Mouse (Mus musculus) left cerebral cortex, postnatal 14 days (tissue): ENCODE measurements around the gene Zfp91. TPM values are rescaled to one million over a fixed set of nuclear protein-coding genes. Genes with fewer than 3 reads are reported as not detected.
A peak's percentile ranks its signal among the peaks of the same experiment; 100 is the strongest.

ENCODE experiments used
- DNase-seq, 2 experiments: peaks; one replicate each; pipeline ENCODE4 v3.0.0; 2021 to 2022; ENCODE audit warnings: low spot score in 2 of 2, mixed read lengths in 1 of 2
- intact Hi-C: fragments of 180-260 bp; cut with DNase I; formaldehyde crosslinking; loops from one replicate; pipeline ENCODE4 v1.15.1; 2025
- long read RNA-seq, 2 experiments: library from polyadenylated mRNA; stranded (forward); transcript quantifications; one replicate each; pipeline ENCODE4 v2.0.0; 2021
- total RNA-seq, 2 experiments: library from RNA; stranded (reverse); gene quantifications; 2 replicates each; pipeline ENCODE4 v1.2.3; 2021

Gene Zfp91
- 10 to 100 TPM; 81.8 to 86.6 TPM for total RNA-seq
- long read RNA-seq, experiment 1, full-length matches to known transcripts = 10 of 15 reads
- long read RNA-seq, experiment 1, partial matches to known transcripts = 0 of 15 reads
- long read RNA-seq, experiment 1, other reads (novel, unspliced or antisense) = 5 of 15 reads
- long read RNA-seq, experiment 2, full-length matches to known transcripts = 1 of 9 reads
- long read RNA-seq, experiment 2, partial matches to known transcripts = 1 of 9 reads
- long read RNA-seq, experiment 2, other reads (novel, unspliced or antisense) = 7 of 9 reads

DNA sequence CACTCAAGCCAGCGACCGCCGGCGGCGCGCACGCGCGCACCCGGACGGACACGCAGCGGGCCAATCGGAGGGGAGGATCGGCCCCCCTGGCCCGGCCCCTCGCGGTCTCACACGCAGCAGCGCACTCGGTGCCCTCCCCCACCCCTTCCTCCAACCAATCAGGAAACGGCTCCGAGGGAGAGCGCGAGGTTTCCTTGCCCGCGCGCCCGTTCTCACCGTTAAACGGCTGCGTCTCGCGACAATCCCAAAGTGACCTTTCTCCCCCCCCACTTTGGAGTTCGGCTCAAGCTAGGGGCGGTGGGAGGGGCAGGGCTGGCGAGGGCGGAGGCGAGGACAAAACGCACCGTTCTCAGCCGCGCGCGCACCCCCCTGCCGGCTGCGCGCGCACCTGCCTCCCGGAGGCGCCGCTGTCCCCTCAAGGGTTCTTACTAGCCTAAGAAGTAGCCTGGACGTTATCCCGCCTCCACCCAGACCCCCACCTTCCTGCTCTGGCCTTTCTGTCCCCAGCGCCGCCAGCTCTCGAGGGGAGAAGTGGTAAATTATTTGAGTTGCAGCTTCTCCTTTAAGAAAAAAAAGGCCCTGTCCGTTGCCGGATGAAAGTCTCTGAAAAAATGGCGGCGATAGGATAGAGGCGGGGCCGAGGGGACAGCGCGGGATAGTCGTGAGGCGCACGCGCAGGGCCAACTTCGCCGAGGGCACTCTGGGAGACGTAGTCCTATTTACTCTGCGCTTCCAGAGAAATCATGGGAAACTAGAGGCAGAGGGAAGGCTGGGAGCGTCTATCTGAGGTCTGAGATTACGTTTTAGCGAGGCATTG is at the start of gene Zfp91, which contains the start of gene Lpxn:
Gene Zfp91 (minus strand): TSS at position 616 of the 817 bp plus-strand sequence.
Gene Lpxn (plus strand): TSS at position 683 of the 817 bp plus-strand sequence.
- DNase-seq = peak; percentile 98 to 99
- intact Hi-C loops = loop anchor here (2.0 to 10.0 kb wide), 4 partner anchors 73 to 781 kb away; no protein-coding TSS in a partner anchor

GRCm38 (mm10) chr19:12838507-12838906 is 42.6 kb upstream of the Zfp91 start:
- intact Hi-C loops = no loop called here
- DNase-seq = peak in 1 of 2 experiments; percentile 47

GRCm38 (mm10) chr19:12833625-12834024 is 37.7 kb upstream of the Zfp91 start:
- DNase-seq = peak in 1 of 2 experiments; percentile 60
- intact Hi-C loops = no loop called here

DNA sequence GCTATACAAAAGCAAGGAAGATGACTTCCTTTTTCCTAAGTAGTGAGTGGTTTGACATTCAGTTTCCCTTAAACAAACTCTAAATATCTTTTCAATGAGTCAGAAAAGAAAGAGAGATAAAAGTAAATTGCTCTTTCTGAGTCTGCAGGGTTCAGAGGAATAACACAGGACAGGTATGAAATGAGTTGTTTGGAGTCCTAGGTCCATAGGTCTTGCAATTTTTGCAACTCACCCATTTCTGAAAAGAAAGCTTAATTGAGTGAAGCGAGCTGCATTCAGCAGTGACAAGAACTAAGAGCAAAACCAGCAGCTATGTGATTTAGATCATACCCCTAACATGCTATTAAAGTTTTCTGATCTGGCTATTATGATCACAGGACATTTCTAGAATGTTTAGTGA is 35.6 kb upstream of the Zfp91 start:
- intact Hi-C loops = no loop called here
- DNase-seq = no peak

DNA sequence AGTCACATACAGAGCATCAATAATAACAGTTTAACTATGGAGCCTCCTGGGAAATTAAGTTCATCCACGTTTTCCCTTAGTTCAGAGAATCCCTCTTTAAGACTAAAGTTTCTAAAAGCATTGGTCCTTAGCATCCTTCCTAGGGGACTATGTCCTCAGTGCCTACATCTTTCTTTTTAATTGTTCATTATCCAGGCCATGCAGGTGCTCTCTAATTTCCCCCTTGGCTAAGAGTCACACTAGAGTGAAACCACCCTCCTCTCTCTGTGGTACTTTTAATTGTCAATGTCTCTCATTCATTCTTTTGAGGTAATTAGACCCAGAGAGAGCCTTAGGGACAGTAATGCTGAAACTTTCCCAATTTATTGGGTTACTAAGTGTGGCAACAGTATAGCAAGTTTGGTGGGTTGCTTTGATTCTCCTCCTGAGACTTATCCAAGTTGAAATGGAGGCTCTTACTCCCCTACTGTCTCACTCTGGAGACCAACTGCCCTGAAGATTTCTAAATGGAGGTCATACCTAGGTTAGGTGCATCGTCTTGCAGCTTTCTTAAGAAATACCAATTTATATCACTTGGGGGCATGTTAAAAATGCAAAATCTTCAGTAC is 35.0 kb upstream of the Zfp91 start:
- intact Hi-C loops = no loop called here

DNA sequence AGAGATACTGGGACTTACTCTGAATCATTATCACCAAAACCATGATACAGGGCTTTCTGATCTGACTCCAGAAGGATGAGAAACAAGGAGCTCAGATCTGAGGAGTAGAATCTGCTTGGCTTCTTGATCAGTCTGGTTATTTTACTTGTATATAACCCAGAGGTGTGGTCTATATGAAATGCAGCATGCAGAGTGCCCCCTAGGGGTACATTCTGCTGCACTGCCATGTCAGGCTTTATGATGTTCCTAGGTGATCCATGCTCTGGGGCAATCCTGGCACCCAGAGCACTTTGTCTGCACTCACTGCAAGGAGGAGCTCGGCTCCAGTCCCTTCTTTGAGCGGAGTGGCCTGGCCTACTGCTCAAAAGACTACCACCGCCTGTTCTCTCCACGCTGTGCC is 28.6 kb upstream of the Zfp91 start:
- DNase-seq = no peak

More for the DNA sequence above, 35.0 kb upstream of the Zfp91 start:
- no peak for DNase-seq

DNA sequence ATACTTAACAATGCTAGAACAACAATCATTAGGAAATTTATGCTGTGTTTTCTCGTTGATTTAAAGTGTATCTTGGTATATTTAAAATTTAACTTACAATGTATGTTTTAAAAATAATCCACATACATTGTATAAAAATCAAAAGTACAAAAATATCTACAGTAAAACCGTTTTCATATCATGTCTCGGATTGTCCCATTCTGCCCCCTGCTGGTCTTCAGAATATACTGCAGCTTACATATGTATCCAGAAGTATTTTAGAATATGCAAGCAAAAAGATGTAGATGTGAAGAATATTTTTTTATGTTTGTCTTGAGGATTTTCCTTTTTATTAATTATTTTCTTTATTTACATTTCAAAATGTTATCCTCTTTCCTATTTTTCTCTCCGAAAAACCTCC is 24.5 kb upstream of the Zfp91 start:
- intact Hi-C loops = loop anchor here (5.0 kb wide), 1 partner anchor 303 kb away; no protein-coding TSS in a partner anchor
- peak; percentile 42 to 45 for DNase-seq

More for the DNA sequence above, 28.6 kb upstream of the Zfp91 start:
- intact Hi-C loops = loop anchor here (5.0 kb wide), 1 partner anchor 307 kb away; no protein-coding TSS in a partner anchor

DNA sequence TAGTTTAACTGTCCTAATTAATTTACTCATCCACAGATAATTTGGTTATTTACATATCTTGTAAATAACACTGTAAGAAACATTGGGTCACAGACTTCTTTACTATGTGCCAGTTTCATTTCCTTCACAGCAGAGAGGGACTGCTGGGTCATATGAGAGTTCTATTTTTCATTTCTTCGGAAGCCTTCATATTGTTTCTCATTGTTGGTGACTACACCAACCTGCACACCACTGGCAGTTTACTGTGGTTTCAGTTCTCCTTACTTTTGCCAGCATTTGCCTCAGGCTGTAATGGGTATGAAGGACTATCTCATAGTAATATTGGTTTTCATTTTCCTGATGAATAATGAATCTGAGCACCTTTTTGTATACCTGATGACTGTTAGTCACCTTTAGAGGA is 22.6 kb upstream of the Zfp91 start:
- DNase-seq = no peak
- intact Hi-C loops = no loop called here

GRCm38 (mm10) chr19:12813883-12814282 is 18.0 kb upstream of the Zfp91 start:
- DNase-seq = no peak

GRCm38 (mm10) chr19:12812644-12813364 is 16.9 kb upstream of the Zfp91 start:
- intact Hi-C loops = no loop called here
- DNase-seq = no peak

More at GRCm38 (mm10) chr19:12813883-12814282, 18.0 kb upstream of the Zfp91 start:
- intact Hi-C loops = no loop called here

- DNase-seq = no peak
- intact Hi-C loops = no loop called here
These were observed 10.3 kb upstream of the Zfp91 start for GRCm38 (mm10) chr19:12806214-12806613.

DNA sequence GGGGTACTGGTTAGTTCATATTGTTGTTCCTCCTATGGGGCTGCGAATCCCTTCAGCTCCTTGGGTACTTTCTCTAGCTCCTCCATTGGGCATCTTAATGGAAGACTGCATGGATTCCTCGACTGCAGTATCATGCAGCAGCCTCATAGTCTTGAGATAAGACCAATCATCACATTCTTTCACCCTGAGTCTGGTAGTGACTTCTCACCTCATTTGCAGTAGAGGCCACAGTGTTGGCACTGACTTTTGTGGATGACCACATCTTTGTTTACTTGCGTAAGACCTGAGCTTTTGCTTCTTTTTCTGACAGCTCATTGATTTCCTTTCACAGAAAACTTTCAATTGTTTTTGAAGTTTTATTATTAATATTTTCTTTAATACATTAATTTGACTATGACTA is 9.8 kb upstream of the Zfp91 start:
- intact Hi-C loops = no loop called here
- DNase-seq = no peak

DNA sequence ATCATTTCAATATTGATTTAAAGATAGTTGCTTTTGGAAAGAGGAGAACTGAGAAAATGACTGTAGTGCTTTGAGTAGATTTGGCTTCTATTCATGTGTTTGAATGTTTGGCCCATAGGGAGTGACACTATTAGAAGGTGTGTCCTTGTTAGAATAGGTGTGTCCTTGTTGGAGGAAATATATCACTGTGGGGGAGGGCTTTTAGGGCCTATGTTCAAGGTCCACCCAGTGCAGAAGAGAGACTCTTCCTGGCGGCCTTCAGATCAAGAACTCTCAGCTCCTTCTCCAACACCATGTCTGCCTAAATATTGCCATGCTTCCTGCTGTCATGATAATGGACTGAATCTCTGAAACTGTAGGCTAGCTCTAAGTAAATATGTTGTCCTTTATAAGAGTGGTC is 8.3 kb upstream of the Zfp91 start:
- intact Hi-C loops = no loop called here
- DNase-seq = no peak

- intact Hi-C loops = no loop called here
- peak; percentile 36 to 63 for DNase-seq
These were observed 6.9 kb upstream of the Zfp91 start for GRCm38 (mm10) chr19:12802830-12803229.

DNA sequence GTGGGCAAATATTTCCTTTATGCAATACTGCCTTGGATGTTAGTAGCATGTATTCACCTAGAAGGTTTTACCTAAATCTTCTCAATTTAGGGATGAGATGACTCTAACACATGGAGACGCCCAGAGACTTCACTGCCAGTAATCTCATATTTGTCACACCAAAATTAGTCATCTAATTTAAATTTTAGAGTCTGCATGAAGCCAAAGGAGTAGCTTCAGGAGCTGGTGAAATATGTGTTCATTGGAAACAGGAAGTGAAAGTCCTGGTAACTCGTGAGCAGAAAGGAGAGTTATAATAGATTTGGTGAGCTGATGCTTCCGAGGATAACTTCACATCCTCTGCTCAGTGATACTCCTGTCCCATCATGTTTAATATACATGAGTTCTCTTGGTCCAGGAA is 5.1 kb upstream of the Zfp91 start:
- DNase-seq = no peak
- intact Hi-C loops = no loop called here

DNA sequence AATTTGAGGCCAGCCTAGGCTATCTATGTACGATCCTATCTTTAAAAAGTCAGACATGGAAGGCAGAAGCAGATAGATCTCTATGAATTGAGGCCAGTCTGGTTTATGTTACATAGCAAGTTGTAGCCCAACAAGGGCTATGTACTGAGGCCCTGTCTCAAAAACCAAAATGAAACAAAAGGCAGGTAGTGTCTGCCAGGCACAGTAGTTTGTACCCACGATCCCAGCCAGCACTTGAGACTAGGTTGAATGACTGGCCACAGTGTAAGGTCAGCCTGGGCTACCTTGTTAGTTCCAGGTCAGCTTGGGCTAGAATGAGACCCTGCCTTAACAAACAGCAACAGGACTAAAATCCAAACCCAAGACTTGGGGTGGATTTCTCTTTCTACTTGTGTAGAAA is 4.7 kb upstream of the Zfp91 start:
- intact Hi-C loops = no loop called here
- no peak for DNase-seq

DNA sequence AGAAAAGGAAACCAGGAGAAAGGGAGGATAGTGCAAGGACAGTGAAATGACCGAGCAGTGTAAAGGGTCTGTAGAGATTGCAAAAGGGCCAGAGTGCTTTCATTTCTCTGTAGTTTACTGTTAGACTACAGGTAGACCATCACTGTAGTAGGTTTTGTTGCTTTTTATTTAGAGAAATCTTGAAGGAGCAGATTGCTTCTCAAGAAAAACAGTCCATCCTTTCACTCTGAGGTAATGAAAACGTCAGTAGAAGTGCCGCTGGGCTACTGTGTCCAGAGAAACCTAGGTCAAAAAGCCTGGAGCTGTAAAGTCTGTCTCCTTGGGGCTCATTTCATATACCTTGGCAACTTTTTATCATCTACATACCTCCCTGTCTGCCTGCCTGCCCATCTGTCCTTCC is 3.2 kb upstream of the Zfp91 start:
- intact Hi-C loops = loop anchor here (5.0 to 10.0 kb wide), 3 partner anchors 77 to 784 kb away; no protein-coding TSS in a partner anchor
- no peak for DNase-seq

DNA sequence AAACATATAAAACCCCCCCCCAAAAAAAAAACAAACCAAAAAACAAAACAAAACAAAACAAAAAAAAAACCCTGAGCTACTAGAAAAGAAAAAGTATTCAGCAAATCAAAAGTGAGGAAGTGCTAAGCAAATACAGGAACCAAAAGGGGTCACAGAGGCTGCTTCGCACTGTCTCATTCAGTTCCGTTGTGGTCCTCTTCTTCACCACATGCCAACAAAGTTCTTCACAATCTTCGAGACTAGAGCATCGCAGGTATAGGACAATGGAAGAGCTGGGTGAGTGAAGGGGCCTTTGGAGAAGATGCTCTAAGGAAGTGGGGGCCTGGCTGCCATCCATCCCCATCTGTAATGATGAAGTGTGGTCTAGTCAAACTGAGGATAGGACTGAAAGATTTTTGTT is 2.5 kb upstream of the Zfp91 start:
- intact Hi-C loops = loop anchor here (5.0 to 10.0 kb wide), 3 partner anchors 76 to 784 kb away; no protein-coding TSS in a partner anchor
- no peak for DNase-seq

GRCm38 (mm10) chr19:12797071-12797470 is 1.1 kb upstream of the Zfp91 start:
- intact Hi-C loops = loop anchor here (2.0 to 10.0 kb wide), 4 partner anchors 75 to 782 kb away; no protein-coding TSS in a partner anchor
- peak; percentile 26 to 66 for DNase-seq
